Mouse (Mus musculus) ZHBTc4 (cell line): ENCODE results near the gene Fggy.
A peak's percentile ranks its signal among the peaks of the same experiment; 100 is the strongest.

ENCODE experiments used
- DNase-seq: peaks from one replicate; pipeline ENCODE4 v3.0.0-alpha.2; 2011; ENCODE audit warnings: low read depth, low spot score

Gene Fggy

GRCm38 (mm10) chr4:95723615-95724014, 166.3 kb downstream of the Fggy start:
- no peak for DNase-seq

- DNase-seq, result no peak
Measured at GRCm38 (mm10) chr4:95726361-95726760, 169.1 kb downstream of the Fggy start.

- no peak for DNase-seq
Measured at GRCm38 (mm10) chr4:95729142-95729826, 172.0 kb downstream of the Fggy start.

GRCm38 (mm10) chr4:95731110-95731509, 173.8 kb downstream of the Fggy start:
- DNase-seq, result peak; percentile 11

GRCm38 (mm10) chr4:95733397-95734249, 176.3 kb downstream of the Fggy start:
- DNase-seq, result no peak

- no peak for DNase-seq
Measured at GRCm38 (mm10) chr4:95735967-95736366, 178.7 kb downstream of the Fggy start.

GRCm38 (mm10) chr4:95736674-95737073, 179.4 kb downstream of the Fggy start:
- DNase-seq, result no peak

GRCm38 (mm10) chr4:95738179-95738578, 180.9 kb downstream of the Fggy start:
- DNase-seq, result no peak

GRCm38 (mm10) chr4:95738725-95739124, 181.4 kb downstream of the Fggy start:
- DNase-seq, result no peak

- DNase-seq, result no peak
Measured at GRCm38 (mm10) chr4:95741115-95741734, 183.9 kb downstream of the Fggy start.

GRCm38 (mm10) chr4:95742986-95743385, 185.7 kb downstream of the Fggy start:
- no peak for DNase-seq

- DNase-seq, result no peak
Measured at GRCm38 (mm10) chr4:95746954-95747353, 189.6 kb downstream of the Fggy start.

GRCm38 (mm10) chr4:95747415-95748202, 190.3 kb downstream of the Fggy start:
- DNase-seq, result no peak

- DNase-seq, result no peak
Measured at GRCm38 (mm10) chr4:95750186-95750585, 192.9 kb downstream of the Fggy start.

GRCm38 (mm10) chr4:95752538-95753188, 195.4 kb downstream of the Fggy start:
- no peak for DNase-seq

GRCm38 (mm10) chr4:95759027-95759731, 201.9 kb downstream of the Fggy start:
- no peak for DNase-seq

GRCm38 (mm10) chr4:95765359-95765758, 208.1 kb downstream of the Fggy start:
- no peak for DNase-seq

- no peak for DNase-seq
Measured at GRCm38 (mm10) chr4:95770469-95770868, 213.2 kb downstream of the Fggy start.

GRCm38 (mm10) chr4:95771542-95771941, 214.2 kb downstream of the Fggy start:
- DNase-seq, result no peak

GRCm38 (mm10) chr4:95771945-95772344, 214.6 kb downstream of the Fggy start:
- DNase-seq, result no peak

- DNase-seq, result no peak
Measured at GRCm38 (mm10) chr4:95772663-95773062, 215.4 kb downstream of the Fggy start.
